Mouse (Mus musculus) liver, adult (tissue): ENCODE measurements around the gene Cd151.

Experiments used
- GATA4 ChIP-seq: IDR thresholded peaks from 2 replicates; pipeline ENCODE4 v1.6.1; 2014; ENCODE audit warnings: mild to moderate bottlenecking, low read length; ENCODE audit not compliant: insufficient replicate concordance

Gene Cd151

GRCm38 (mm10) chr7:141518296-141518695 is 51.1 kb downstream of the Cd151 start:
- TF ChIP-seq GATA4: no peak

- TF ChIP-seq GATA4: no peak
Observed at GRCm38 (mm10) chr7:141518926-141519325, 51.7 kb downstream of the Cd151 start.

- TF ChIP-seq GATA4: no peak
Observed at GRCm38 (mm10) chr7:141519795-141520194, 52.6 kb downstream of the Cd151 start.
